Mouse (Mus musculus) MEL (cell line): ENCODE results near the gene Vdac2. TPM values are rescaled to one million over a fixed set of nuclear protein-coding genes. Genes with fewer than 3 reads are reported as not detected.

Experiments
- DNase-seq: peaks from one replicate; pipeline ENCODE4 v3.0.0; 2011; ENCODE audit warnings: low read depth, low spot score
- H3K27ac ChIP-seq: 2 replicates; pipeline ENCODE4 v1.5.1; 2012; ENCODE audit warnings: low read depth, mild to moderate bottlenecking, control low read depth, low read length, moderate library complexity; ENCODE audit not compliant: control insufficient read depth
- H3K27me3 ChIP-seq, 2 experiments: fragments of 150-350 bp in 1 of 2; sonication (generic) in 1 of 2; 2 replicates each; pipeline ENCODE4 v1.6.1; 2012; ENCODE audit warnings: low read length in 2 of 2, mild to moderate bottlenecking in 2 of 2, improper control_type of control experiment in 1 of 2, moderate library complexity in 1 of 2; ENCODE audit not compliant: insufficient read depth in 2 of 2, control insufficient read depth in 1 of 2
- H3K36me3 ChIP-seq, 2 experiments: 2 replicates each; pipeline ENCODE4 v1.6.1; 2012 to 2014; ENCODE audit warnings: low read length in 2 of 2, improper control_type of control experiment in 1 of 2, inconsistent platforms in 1 of 2, mild to moderate bottlenecking in 1 of 2; ENCODE audit not compliant: insufficient read depth in 2 of 2, control insufficient read depth in 1 of 2
- H3K4me1 ChIP-seq, 2 experiments: fragments of 150-350 bp in 1 of 2; sonication (generic) in 1 of 2; 2 replicates each; pipeline ENCODE4 v1.6.1; 2012; ENCODE audit warnings: low read length in 2 of 2, improper control_type of control experiment in 1 of 2, mild to moderate bottlenecking in 1 of 2; ENCODE audit not compliant: insufficient read depth in 2 of 2, control insufficient read depth in 1 of 2
- H3K4me3 ChIP-seq, 2 experiments: fragments of 150-350 bp in 1 of 2; sonication (generic) in 1 of 2; 2 replicates each; pipeline ENCODE4 v1.5.1; 2012; ENCODE audit warnings: low read depth in 2 of 2, low read length in 2 of 2, mild to moderate bottlenecking in 2 of 2, moderate library complexity in 2 of 2, control low read depth in 1 of 2, improper control_type of control experiment in 1 of 2; ENCODE audit not compliant: control insufficient read depth in 1 of 2, insufficient read depth in 1 of 2
- H3K79me2 ChIP-seq: 2 replicates; pipeline ENCODE4 v1.6.1; 2012; ENCODE audit warnings: mild to moderate bottlenecking, low read length, moderate library complexity; ENCODE audit not compliant: control insufficient read depth, poor library complexity, insufficient read depth
- H3K9ac ChIP-seq: 2 replicates; pipeline ENCODE4 v1.6.1; 2012; ENCODE audit warnings: low read depth, mild to moderate bottlenecking, control low read depth, low read length, moderate library complexity; ENCODE audit not compliant: control insufficient read depth, poor library complexity, severe bottlenecking
- H3K9me3 ChIP-seq: fragments of 150-350 bp; sonication (generic); replicated peaks from 2 replicates; pipeline ENCODE4 v1.6.1; 2012; ENCODE audit warnings: mild to moderate bottlenecking, low read length, improper control_type of control experiment, moderate library complexity; ENCODE audit not compliant: insufficient read depth
- BHLHE40 ChIP-seq: IDR thresholded peaks from 2 replicates; pipeline ENCODE4 v1.6.1; 2012; ENCODE audit warnings: low read depth, mild to moderate bottlenecking, inconsistent platforms, low read length, improper control_type of control experiment, borderline replicate concordance
- CTCF ChIP-seq, 3 experiments: IDR thresholded peaks in 2 of 3; conservative IDR thresholded peaks in 1 of 3; 2 replicates each; pipeline ENCODE4 v1.5.1; 2011 to 2012; ENCODE audit warnings: low read length in 3 of 3, low read depth in 2 of 3, mild to moderate bottlenecking in 2 of 3, improper control_type of control experiment in 1 of 3, inconsistent platforms in 1 of 3, mixed read lengths in 1 of 3, moderate library complexity in 1 of 3; ENCODE audit not compliant: control insufficient read depth in 1 of 3, insufficient read depth in 1 of 3, poor library complexity in 1 of 3, severe bottlenecking in 1 of 3
- ELF1 ChIP-seq: IDR thresholded peaks from 2 replicates; pipeline ENCODE4 v1.6.1; 2014; ENCODE audit warnings: low read depth, mild to moderate bottlenecking, inconsistent platforms, low read length, improper control_type of control experiment, moderate library complexity
- EP300 ChIP-seq, 2 experiments: IDR thresholded peaks; 2 replicates each; pipeline ENCODE4 v1.6.1; 2011; ENCODE audit warnings: improper control_type of control experiment in 2 of 2, low read length in 2 of 2, low read depth in 1 of 2, mild to moderate bottlenecking in 1 of 2
- ETS1 ChIP-seq: IDR thresholded peaks from 2 replicates; pipeline ENCODE4 v1.6.1; 2012; ENCODE audit warnings: low read depth, mild to moderate bottlenecking, inconsistent platforms, low read length, improper control_type of control experiment, moderate library complexity
- GABPA ChIP-seq: IDR thresholded peaks from 2 replicates; pipeline ENCODE4 v1.6.1; 2012; ENCODE audit warnings: low read depth, mild to moderate bottlenecking, inconsistent platforms, low read length, improper control_type of control experiment, moderate library complexity
- GATA1 ChIP-seq: IDR thresholded peaks from 2 replicates; pipeline ENCODE4 v1.6.1; 2011; ENCODE audit warnings: low read depth, low read length, improper control_type of control experiment
- HCFC1 ChIP-seq: IDR thresholded peaks from 2 replicates; pipeline ENCODE4 v1.6.1; 2012; ENCODE audit warnings: low read depth, mild to moderate bottlenecking, inconsistent platforms, low read length, improper control_type of control experiment, moderate library complexity
- JUND ChIP-seq: IDR thresholded peaks from 2 replicates; pipeline ENCODE4 v1.6.1; 2011; ENCODE audit warnings: low read depth, mild to moderate bottlenecking, improper control_type of control experiment, low read length
- MAFK ChIP-seq: IDR thresholded peaks from 2 replicates; pipeline ENCODE4 v1.6.1; 2011; ENCODE audit warnings: low read depth, mild to moderate bottlenecking, low read length, improper control_type of control experiment, borderline replicate concordance
- MAX ChIP-seq: IDR thresholded peaks from 2 replicates; pipeline ENCODE4 v1.6.1; 2011; ENCODE audit warnings: low read length, improper control_type of control experiment
- MEF2A ChIP-seq: IDR thresholded peaks from 2 replicates; pipeline ENCODE4 v1.6.1; 2014; ENCODE audit warnings: low read depth, mild to moderate bottlenecking, inconsistent platforms, low read length, improper control_type of control experiment; ENCODE audit not compliant: poor library complexity, insufficient replicate concordance, severe bottlenecking; ENCODE audit errors: extremely low read depth
- MXI1 ChIP-seq: IDR thresholded peaks from 2 replicates; pipeline ENCODE4 v1.6.1; 2011; ENCODE audit warnings: mild to moderate bottlenecking, low read depth, low read length, improper control_type of control experiment
- MYB ChIP-seq: IDR thresholded peaks from 2 replicates; pipeline ENCODE4 v1.6.1; 2011; ENCODE audit warnings: mild to moderate bottlenecking, low read depth, low read length, improper control_type of control experiment
- MYC ChIP-seq: IDR thresholded peaks from 2 replicates; pipeline ENCODE4 v1.6.1; 2011; ENCODE audit warnings: low read depth, mild to moderate bottlenecking, low read length, improper control_type of control experiment, moderate library complexity
- NELFE ChIP-seq: IDR thresholded peaks from 2 replicates; pipeline ENCODE4 v1.6.1; 2011; ENCODE audit warnings: low read depth, low read length, improper control_type of control experiment
- NRF1 ChIP-seq: IDR thresholded peaks from 2 replicates; pipeline ENCODE4 v1.6.1; 2014; ENCODE audit warnings: low read depth, mild to moderate bottlenecking, inconsistent platforms, low read length, improper control_type of control experiment, moderate library complexity; ENCODE audit not compliant: poor library complexity, insufficient read depth, severe bottlenecking
- POLR2A ChIP-seq, 2 experiments: IDR thresholded peaks; 2 replicates each; pipeline ENCODE4 v1.6.1; 2011 to 2012; ENCODE audit warnings: low read length in 2 of 2, mild to moderate bottlenecking in 2 of 2, control low read depth in 1 of 2, improper control_type of control experiment in 1 of 2, low read depth in 1 of 2, moderate library complexity in 1 of 2; ENCODE audit not compliant: control insufficient read depth in 1 of 2, insufficient read depth in 1 of 2, poor library complexity in 1 of 2
- POLR2AphosphoS2 ChIP-seq: IDR thresholded peaks from 2 replicates; pipeline ENCODE4 v1.6.1; 2011; ENCODE audit warnings: low read length, improper control_type of control experiment
- POLR2AphosphoS5 ChIP-seq: IDR thresholded peaks from 2 replicates; pipeline ENCODE4 v1.6.1; 2012; ENCODE audit warnings: low read depth, borderline replicate concordance, mild to moderate bottlenecking, inconsistent platforms, low read length, moderate library complexity, mixed read lengths
- RAD21 ChIP-seq: IDR thresholded peaks from 2 replicates; pipeline ENCODE4 v1.6.1; 2011; ENCODE audit warnings: mild to moderate bottlenecking, low read depth, low read length, improper control_type of control experiment
- RCOR1 ChIP-seq: IDR thresholded peaks from 2 replicates; pipeline ENCODE4 v1.6.1; 2012; ENCODE audit warnings: low read depth, mild to moderate bottlenecking, inconsistent platforms, low read length, improper control_type of control experiment
- SIN3A ChIP-seq: IDR thresholded peaks from 2 replicates; pipeline ENCODE4 v1.6.1; 2012; ENCODE audit warnings: low read length, improper control_type of control experiment, inconsistent platforms
- SMC3 ChIP-seq: IDR thresholded peaks from 2 replicates; pipeline ENCODE4 v1.6.1; 2011; ENCODE audit warnings: low read depth, low read length, improper control_type of control experiment
- TAL1 ChIP-seq: IDR thresholded peaks from 2 replicates; pipeline ENCODE4 v1.6.1; 2012; ENCODE audit warnings: mild to moderate bottlenecking, inconsistent platforms, low read length, moderate library complexity, mixed read lengths
- TBP ChIP-seq: IDR thresholded peaks from 2 replicates; pipeline ENCODE4 v1.8.0; 2011; ENCODE audit warnings: low read depth, low read length, improper control_type of control experiment
- TCF12 ChIP-seq: IDR thresholded peaks from 2 replicates; pipeline ENCODE4 v1.6.1; 2014; ENCODE audit warnings: low read depth, mild to moderate bottlenecking, inconsistent platforms, low read length, improper control_type of control experiment, moderate library complexity
- UBTF ChIP-seq: IDR thresholded peaks from 2 replicates; pipeline ENCODE4 v1.6.1; 2012; ENCODE audit warnings: low read depth, mild to moderate bottlenecking, inconsistent platforms, low read length, improper control_type of control experiment, moderate library complexity, borderline replicate concordance; ENCODE audit not compliant: insufficient read depth
- USF1 ChIP-seq: IDR thresholded peaks from 2 replicates; pipeline ENCODE4 v1.6.1; 2014; ENCODE audit warnings: low read depth, mild to moderate bottlenecking, inconsistent platforms, low read length, improper control_type of control experiment, moderate library complexity
- USF2 ChIP-seq, 2 experiments: IDR thresholded peaks; 2 replicates each; pipeline ENCODE4 v1.6.1; 2011 to 2012; ENCODE audit warnings: improper control_type of control experiment in 2 of 2, low read length in 2 of 2, borderline replicate concordance in 1 of 2, inconsistent platforms in 1 of 2, low read depth in 1 of 2, mild to moderate bottlenecking in 1 of 2; ENCODE audit not compliant: insufficient read depth in 1 of 2
- ZC3H11A ChIP-seq: IDR thresholded peaks from 2 replicates; pipeline ENCODE4 v1.6.1; 2012; ENCODE audit warnings: low read depth, mild to moderate bottlenecking, inconsistent platforms, low read length, improper control_type of control experiment
- ZKSCAN1 ChIP-seq: IDR thresholded peaks from 2 replicates; pipeline ENCODE4 v1.6.1; 2012; ENCODE audit warnings: low read depth, mild to moderate bottlenecking, inconsistent platforms, low read length, improper control_type of control experiment, moderate library complexity
- ZMIZ1 ChIP-seq: IDR thresholded peaks from 2 replicates; pipeline ENCODE4 v1.6.1; 2012; ENCODE audit warnings: low read depth, mild to moderate bottlenecking, inconsistent platforms, low read length, improper control_type of control experiment, moderate library complexity
- ZNF384 ChIP-seq: IDR thresholded peaks from 2 replicates; pipeline ENCODE4 v1.6.1; 2012; ENCODE audit warnings: low read depth, mild to moderate bottlenecking, inconsistent platforms, low read length, improper control_type of control experiment
- polyA plus RNA-seq, 2 experiments: library from polyadenylated mRNA; stranded (reverse) in 1 of 2; unstranded in 1 of 2; fragments of >175 nt in 1 of 2; fragments of >200 nt in 1 of 2; gene quantifications; 2 replicates each; pipeline versions ENCODE4 v1.2.1 to v1.2.4; 2012; ENCODE audit warnings: low replicate concordance in 2 of 2, low read depth in 1 of 2; ENCODE audit not compliant: insufficient read length in 2 of 2, insufficient read depth in 1 of 2, missing spikeins in 1 of 2
- total RNA-seq: library from RNA; depleted of rRNA; stranded (reverse); fragments of 300-350 nt; gene quantifications from 2 replicates; pipeline ENCODE4 v1.2.3, GENCODE M21; 2012

The Vdac2 gene
- total and polyA plus RNA-seq, 3 experiments = 74.9 to 327 (median 247) TPM

GRCm38 (mm10) chr14:21853456-21854109 is 28.5 kb downstream of the Vdac2 start:
- H3K4me1 ChIP-seq = peaks cover 7 to 26% of the 10 kb centered on the region in 2 experiments
- TF ChIP-seq POLR2A (IDR thresholded peaks at IDR 0.05; ENCODE audit: control insufficient read depth in 1 of 2, insufficient read depth in 1 of 2, low read depth in 1 of 2, low read length in 2 of 2, poor library complexity in 1 of 2) (no peak), USF2 (IDR thresholded peaks at IDR 0.05; ENCODE audit: borderline replicate concordance in 1 of 2, insufficient read depth in 1 of 2, low read depth in 1 of 2, low read length in 2 of 2) (no peak), GABPA (no peak), UBTF (no peak), CTCF (IDR thresholded peaks at IDR 0.05 in 2 of 3, conservative IDR thresholded peaks at IDR 0.05 in 1 of 3; ENCODE audit: control insufficient read depth in 1 of 3, insufficient read depth in 1 of 3, low read depth in 2 of 3, low read length in 3 of 3, poor library complexity in 1 of 3, severe bottlenecking in 1 of 3) (peak; percentile 24 to 71 (median 49); a peak in 5 of 6 replicates), MYB (no peak), ELF1 (no peak), MAX (peak; percentile 87), POLR2AphosphoS5 (no peak), HCFC1 (no peak), ZMIZ1 (no peak), TCF12 (no peak), SMC3 (peak; percentile 61), SIN3A (peak; percentile 77), EP300 (IDR thresholded peaks at IDR 0.05; ENCODE audit: low read depth in 1 of 2, low read length in 2 of 2) (no peak), MEF2A (no peak), USF1 (no peak), MXI1 (peak; percentile 90), ZC3H11A (no peak), ZNF384 (no peak), ETS1 (no peak), ZKSCAN1 (no peak), NRF1 (no peak), RCOR1 (no peak), RAD21 (peak; percentile 57), TAL1 (no peak), MAFK (no peak), POLR2AphosphoS2 (no peak), BHLHE40 (no peak), GATA1 (no peak), TBP (no peak), MYC (peak; percentile 95), JUND (no peak), NELFE (0 out of 2 replicates have a peak, but pooled peaks have one; percentile 20)
- H3K79me2 ChIP-seq = peaks cover under 1% of the 10 kb centered on the region; the same call in 1 of the 2 replicates
- peak overlapping the region; percentile 45 to 46; a peak in 3 of 4 replicates for H3K4me3 ChIP-seq
- DNase-seq = peak; percentile 90
- H3K27ac ChIP-seq = peak overlapping the region; percentile 53; the same call in 1 of the 2 replicates
- H3K27me3 ChIP-seq = no peaks in the 10 kb centered on the region
- no peaks in the 10 kb centered on the region for H3K9me3 ChIP-seq
- peaks cover 0 to 18% of the 10 kb centered on the region in 2 experiments; a peak in 2 of 4 replicates for H3K36me3 ChIP-seq
- H3K9ac ChIP-seq = peak overlapping the region; percentile 72
